Mouse (Mus musculus): Measurements from ENCODE around the gene Cpt1a.
A peak's percentile ranks its signal among the peaks of the same experiment; 100 is the strongest.

Cpt1a gene

DNA sequence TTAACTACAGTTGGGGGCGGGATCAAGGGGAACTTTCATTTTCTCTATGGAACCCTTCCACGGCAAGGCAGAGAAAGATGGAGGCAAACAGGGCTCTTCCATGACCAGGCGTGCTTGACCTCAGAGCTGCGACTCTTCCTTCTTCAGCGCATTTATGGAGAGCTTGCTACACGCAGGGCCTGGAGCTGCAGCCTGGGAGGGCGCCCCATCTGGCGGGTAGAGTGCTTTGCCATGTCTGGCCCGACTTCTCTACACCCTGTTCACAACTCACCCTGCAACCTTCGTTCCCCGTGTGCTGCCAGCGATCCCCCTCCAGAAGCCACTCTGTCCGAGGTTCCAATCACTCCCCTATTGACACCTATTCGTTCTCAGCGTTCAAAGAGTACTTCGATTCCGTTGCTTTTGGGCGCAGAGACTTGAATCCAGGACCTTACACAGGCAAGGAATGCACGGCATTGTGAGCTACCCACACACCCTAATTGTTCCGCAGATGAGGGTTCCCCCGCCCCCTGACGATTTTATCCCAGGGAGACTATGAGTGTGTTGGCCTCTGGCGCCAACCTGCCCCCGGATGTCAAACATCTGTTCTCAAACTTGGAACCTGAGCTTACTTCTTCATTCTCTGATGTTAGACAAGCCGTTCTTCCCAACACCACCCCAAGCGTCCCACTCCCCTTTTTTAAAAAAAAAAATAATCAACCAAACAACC, at the start of gene Cpt1a:
Gene Cpt1a (plus strand): TSS at position 74 of the 709 bp plus-strand sequence.
- DNase-seq (ENCODE audit: extremely low spot score, low read depth, low spot score), result no peak

DNA sequence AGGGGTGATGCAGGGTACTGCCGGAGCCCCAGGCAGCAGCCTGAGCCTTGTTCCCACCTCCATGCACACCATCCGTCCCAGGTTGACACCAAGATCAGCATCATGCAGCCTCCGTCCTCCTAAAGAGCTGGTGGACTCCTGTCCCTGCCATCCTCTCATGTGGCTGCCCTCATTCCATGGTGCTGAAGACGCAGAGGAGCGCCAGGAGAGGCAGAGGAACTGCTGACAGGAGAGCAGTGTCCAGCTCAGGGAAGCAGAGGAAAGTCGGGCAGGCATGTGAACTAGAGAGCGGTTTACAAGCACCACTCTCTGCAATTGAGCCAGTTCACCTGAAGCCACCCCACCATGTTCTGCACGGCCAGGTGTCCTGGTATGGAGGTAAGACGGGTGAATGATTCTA, 48.8 kb upstream of the Cpt1a start:
- no peak for DNase-seq (ENCODE audit: extremely low spot score, low read depth, low spot score)

DNA sequence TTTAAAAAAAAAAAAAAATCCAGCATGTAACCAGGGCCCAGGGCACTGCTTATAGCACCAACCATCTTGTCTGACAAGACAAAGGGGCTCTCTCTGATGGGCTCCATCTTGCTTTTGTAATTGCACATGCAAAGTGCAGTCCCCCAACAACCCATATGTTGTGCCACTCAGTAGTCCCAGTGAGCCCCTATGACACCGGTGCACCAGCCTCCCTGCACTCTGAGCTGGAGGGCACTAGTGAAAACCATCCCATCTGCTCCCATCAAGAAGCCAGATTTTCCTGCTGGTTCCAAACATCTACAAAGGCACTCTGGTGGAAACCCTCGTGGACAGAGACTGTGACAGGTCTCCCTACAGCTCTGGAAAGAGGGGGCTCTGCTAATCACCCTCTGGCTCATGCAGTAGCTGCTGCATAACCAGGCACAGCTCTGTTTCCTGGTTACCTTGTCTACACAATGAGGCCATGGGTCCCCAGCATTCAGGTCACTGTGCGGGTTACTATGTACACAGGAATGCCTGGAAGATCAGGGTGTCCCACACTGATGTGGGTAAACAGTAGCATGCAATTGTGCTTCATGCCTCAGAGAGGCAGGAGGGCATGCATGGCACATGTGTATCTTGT, 46.3 kb upstream of the Cpt1a start:
- no peak for DNase-seq (ENCODE audit: extremely low spot score, low read depth, low spot score)

- no peak for DNase-seq (ENCODE audit: extremely low spot score, low read depth, low spot score)
These were observed 40.2 kb upstream of the Cpt1a start for GRCm38 (mm10) chr19:3281886-3282285.

DNA sequence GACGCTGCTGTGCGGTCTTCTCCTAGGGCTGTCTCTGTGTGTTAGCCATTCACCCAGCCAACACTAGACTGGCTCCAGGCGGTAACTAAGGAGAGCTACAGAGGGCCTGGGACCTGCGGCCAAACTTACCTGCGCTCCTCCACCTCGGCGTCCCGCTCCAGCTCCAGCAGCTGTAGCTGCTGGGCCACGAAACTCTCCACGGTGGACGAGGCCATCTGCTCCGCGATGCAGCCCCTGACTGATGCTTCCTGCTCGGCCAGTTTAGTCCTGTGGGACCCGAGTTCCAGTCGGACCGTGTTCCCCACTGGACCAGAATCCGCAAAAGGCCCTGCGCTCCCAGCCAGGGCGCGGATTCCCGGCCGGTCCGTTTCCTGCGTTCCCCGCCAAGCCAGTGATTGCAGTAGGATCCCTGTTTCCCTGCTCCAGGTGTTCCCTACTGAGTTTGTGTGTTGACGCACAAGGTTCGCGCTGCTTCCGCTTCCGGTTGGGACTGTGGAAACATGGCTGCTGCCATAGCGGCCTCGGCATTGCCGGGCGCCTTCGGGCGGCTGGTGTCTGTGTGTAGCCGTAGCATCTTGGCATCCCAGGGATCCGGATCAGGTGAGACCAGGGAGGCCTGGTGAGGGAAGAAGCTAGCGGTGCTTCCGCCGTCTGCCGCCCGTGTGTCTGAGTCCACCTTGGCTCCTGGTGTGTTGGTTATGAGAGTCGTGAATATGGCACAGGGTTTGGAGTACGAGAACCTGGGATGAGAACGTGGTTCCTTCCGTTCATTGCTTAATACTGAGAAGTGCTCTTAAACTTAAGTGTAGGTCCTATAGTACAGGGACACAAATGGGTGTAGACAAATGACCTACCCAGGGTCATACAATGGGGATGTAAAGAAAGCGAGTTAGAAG, 39.3 kb upstream of the Cpt1a start, which contains the start of the genes Mrpl21 and Ighmbp2:
Gene Mrpl21 (plus strand): TSS at position 330 of the 896 bp plus-strand sequence.
Gene Ighmbp2 (minus strand): TSS at position 446 of the 896 bp plus-strand sequence.
- DNase-seq (ENCODE audit: extremely low spot score, low read depth, low spot score), result peak; percentile 74

GRCm38 (mm10) chr19:3289006-3289405, 33.1 kb upstream of the Cpt1a start:
- DNase-seq (ENCODE audit: extremely low spot score, low read depth, low spot score), result no peak

DNA sequence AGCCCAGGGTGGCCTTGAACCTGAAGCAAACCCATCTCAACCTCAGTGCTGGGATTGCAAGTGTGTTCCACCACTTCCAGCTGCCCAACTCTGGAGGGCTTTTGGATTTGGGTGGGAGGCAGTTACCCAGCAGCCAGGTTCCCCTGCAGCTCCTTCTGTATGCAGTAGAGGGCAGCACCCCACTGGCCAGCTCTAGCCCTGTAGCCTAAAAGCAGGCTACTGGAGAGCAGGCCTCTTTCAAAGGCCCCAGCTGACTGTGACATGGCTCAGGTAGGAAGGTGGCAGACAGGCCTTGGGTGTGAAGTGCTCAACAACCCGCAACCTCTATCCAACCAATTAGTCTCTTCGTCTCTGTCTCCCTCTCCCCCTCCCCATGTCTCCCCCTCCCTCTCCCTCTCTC, 30.1 kb upstream of the Cpt1a start:
- no peak for DNase-seq (ENCODE audit: extremely low spot score, low read depth, low spot score)

DNA sequence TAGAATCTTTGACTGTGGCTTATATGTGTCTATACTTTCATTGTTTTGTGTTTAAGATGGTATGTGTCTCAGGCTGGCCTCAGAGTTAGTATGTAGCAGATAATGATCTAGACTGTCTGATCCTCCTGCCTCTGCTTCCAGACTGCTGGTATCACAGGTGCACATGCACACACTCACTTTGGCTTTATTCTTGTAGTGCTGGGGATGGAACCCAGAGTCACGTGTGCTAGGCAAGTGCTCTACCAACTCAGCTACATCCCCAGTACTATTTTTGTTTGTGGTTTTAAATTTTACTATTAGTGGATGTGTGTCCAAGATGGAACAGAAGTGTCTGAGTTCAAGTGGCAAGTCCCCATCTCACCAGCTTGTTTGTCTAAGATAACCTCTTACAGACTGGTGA, 29.1 kb upstream of the Cpt1a start:
- DNase-seq (ENCODE audit: extremely low spot score, low read depth, low spot score), result no peak

- DNase-seq (ENCODE audit: extremely low spot score, low read depth, low spot score), result no peak
These were observed 26.9 kb upstream of the Cpt1a start for GRCm38 (mm10) chr19:3295245-3295644.

DNA sequence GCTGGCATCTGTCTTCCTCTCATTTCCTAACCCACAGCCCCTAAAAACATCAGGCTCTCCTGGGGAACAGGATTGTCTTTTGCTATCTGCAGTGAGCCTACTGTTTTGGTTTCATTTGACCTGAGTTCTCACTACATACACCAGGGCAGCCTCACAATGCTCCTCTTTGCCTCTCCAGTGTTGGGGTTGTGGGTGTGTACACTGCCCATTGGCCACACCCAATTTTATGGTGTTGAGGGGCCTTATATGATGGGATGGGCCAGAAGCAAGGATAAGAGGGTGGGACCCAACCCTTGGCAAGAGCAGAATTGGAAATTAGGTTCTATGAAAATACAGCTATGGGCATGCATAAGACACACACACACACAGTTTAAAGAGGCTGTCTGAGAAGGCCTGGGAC, 25.1 kb upstream of the Cpt1a start:
- no peak for DNase-seq (ENCODE audit: extremely low spot score, low read depth, low spot score)

- no peak for DNase-seq (ENCODE audit: extremely low spot score, low read depth, low spot score)
These were observed 24.4 kb upstream of the Cpt1a start for GRCm38 (mm10) chr19:3297775-3298174.

DNA sequence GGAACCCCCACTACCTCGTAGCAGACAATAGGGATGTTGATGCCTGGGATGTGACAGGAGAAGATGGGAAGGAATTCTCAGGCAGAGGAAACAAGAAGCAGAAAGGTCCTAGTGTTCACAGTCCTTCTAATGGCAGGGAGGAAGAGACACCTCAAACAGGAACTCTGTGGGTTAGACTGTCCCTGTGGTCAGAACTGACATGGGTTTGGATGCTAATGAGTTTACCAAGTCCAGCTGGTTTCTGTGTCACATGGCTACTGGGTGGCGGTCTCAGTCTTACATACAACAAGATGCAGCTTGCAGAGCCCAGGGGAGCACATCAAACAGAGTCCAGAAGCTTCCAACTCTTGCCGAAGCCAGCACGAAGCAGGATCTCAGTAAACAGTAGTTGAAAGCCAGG, 18.1 kb upstream of the Cpt1a start:
- no peak for DNase-seq (ENCODE audit: extremely low spot score, low read depth, low spot score)

GRCm38 (mm10) chr19:3307175-3307949, 14.8 kb upstream of the Cpt1a start:
- no peak for DNase-seq (ENCODE audit: extremely low spot score, low read depth, low spot score)

DNA sequence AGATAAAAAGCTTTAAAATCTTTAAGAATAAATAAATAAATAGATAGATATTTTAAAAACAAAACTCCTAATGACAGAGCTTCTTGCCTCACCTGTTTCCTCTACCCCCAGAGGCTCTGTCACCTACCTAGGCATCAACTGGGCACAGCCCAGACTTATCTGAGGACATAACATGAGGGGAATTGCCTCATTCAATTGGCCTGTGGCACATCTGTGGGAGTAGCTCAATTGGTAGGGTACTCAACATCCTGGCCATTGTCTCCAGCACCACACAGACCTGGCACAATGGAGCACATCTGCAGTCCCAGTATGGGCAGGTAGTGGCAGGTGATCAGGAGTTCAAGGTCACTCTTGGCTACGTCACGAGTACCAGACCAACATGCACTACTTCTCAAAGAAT, 2.8 kb upstream of the Cpt1a start:
- no peak for DNase-seq (ENCODE audit: extremely low spot score, low read depth, low spot score)

DNA sequence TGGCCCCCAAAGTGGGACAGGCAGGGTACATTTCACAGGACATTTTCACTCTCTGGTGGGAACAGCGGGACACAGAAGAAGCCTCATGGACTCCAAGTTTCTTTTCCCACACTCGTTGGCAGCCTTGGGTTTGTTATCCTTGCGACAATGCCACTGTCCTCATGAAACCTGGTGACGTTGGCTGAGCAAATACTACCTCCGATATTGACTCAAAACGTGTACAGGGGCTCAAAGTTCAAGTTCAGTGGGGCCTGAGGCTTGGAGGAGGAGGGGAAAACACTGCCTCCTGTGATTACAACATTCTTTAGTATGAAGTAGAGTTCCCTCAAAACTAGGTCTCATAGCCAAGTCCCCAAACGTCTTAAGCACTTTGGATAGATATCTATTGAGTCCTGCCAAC, 2.0 kb upstream of the Cpt1a start:
- no peak for DNase-seq (ENCODE audit: extremely low spot score, low read depth, low spot score)

DNA sequence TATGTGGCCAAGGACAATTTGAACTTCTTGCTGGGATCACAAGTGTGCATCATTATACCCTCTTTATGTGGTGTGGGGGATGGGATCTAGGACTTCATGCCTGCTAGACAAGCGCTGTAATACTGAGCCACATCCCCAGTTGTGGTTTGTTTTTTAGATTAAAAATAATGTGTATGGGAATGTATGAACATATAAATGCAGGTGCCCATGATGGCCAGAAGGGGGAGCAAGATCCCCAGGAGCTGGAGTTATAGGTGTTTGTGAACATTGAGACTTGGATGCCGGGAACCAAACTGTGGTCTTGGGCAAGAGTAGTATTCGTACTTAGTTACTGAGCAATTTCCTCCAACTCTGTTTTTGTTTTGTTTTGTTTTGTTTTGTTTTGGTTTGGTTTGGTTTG, 1.3 kb upstream of the Cpt1a start:
- no peak for DNase-seq (ENCODE audit: extremely low spot score, low read depth, low spot score)

DNA sequence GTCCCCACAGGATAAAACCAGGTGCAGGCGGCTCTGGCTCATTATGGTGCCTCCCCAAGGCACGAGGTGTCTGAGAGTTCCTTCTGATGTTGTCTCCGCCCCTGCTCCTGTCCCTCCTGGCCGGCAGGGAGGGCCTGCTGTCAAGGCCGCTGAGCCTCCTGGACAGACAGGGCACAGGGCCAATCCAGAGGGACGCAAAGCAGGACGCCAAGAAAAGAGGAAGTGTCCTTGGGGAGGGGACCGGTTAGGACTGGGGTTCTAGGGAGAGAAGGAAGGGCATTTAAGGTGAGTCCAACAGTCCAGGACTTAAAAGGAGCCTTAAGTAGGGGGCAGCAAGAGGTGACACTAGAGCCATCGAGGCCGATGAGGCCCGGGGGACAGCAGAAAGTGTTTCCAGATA, 517 bp upstream of the Cpt1a start:
- DNase-seq (ENCODE audit: extremely low spot score, low read depth, low spot score), result no peak

- DNase-seq (ENCODE audit: extremely low spot score, low read depth, low spot score), result no peak
These were observed 1.1 kb downstream of the Cpt1a start for GRCm38 (mm10) chr19:3323201-3323621.

DNA sequence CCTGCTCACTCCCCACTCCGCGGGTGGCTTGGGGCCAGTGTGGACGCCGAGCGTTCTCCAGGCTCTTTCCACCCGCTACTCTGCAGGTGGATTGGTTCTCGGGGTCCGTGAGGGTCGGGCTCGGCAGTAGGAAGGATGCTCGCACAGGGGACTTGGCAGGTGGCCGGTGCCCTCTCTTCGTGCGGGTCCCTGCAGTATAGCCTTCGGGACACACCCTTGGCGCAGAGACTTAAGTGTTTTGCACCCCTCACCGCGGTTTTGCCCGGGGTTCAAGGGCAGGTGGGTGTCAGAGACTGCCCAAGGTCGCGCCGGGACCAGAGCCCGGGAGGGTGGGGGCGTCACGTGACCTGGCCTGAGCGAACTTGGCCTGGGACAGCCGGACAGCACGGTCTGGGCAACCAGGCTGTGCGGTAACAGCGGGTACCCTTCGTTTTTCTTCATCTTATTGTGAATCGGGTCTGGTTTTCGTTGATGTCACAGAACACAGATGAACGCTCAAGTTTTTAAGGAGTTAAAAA, 1.7 kb downstream of the Cpt1a start:
- no peak for DNase-seq (ENCODE audit: extremely low spot score, low read depth, low spot score)

DNA sequence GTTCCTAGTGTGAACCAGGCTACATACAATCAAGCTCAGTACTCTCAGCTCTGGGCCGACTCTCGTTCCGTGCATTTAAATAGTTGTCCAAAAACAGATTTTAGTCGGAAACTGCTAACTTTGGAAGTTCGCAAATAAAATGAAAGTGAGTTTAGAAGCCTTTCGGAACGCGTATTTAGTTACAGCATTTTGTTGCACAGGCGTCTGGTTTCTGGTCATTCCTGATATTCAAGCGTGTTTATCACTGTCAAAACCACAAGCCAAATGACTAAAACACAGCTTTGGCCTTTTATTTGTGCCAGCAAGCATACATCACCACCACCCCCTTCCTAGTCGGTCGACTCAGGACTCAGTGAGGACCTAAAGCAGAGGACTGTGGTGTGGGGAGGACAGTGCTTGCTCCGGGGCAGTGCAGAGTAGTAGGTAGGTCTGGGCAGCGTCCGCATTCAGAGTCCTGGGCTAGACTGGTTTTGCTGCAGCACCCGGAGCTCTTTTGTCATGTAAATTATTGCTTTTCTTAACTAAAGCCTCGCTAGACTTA, 2.2 kb downstream of the Cpt1a start:
- no peak for DNase-seq (ENCODE audit: extremely low spot score, low read depth, low spot score)
